Mouse (Mus musculus): ENCODE data around the gene Klhl6. TPM values are rescaled to one million over a fixed set of nuclear protein-coding genes. Genes with fewer than 3 reads are reported as not detected.

The Klhl6 gene
- polyA plus RNA-seq, 1 experiment from 2014 or later = 11.1 TPM

DNA sequence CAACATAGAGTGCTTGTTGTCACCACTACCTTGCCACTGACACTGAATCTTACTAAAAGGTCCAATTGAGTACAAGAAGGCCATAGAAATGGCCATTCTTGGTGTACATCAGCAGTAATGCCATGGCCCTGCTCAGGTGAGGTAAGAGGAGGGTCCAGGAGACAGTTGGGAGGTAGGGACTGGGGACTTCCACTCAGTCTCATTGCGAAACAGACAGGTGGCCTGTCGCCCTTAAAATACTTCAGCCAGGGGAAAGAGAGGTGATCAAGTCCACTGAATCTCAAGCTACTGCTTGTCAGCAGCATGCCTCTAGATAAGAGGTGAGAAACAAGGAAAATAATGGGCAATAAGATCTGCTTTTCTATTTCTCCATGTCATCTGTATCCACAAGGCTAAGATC, 4.8 kb upstream of the Klhl6 start:
- WGBS (ENCODE audit: insufficient replicate concordance) = 80% methylated on average over 2 of the region's 2 CpGs
- no peak overlapping the region for H3K4me3 ChIP-seq (replicated peaks)
- no peak overlapping the region for H3K27ac ChIP-seq (replicated peaks)
- ATAC-seq (ENCODE audit: insufficient read depth) = no peak
- H3K4me2 ChIP-seq = no peak overlapping the region
- H3K4me1 ChIP-seq (replicated peaks) = peaks cover 6% of the 10 kb centered on the region
- 0 out of 2 replicates have a peak, but pooled peaks cover 2% of the 10 kb centered on the region for H3K9me3 ChIP-seq (replicated peaks)
- H3K27me3 ChIP-seq = no peaks in the 10 kb centered on the region
- H3K36me3 ChIP-seq (replicated peaks) = no peaks in the 10 kb centered on the region
- no peak overlapping the region for H3K9ac ChIP-seq

DNA sequence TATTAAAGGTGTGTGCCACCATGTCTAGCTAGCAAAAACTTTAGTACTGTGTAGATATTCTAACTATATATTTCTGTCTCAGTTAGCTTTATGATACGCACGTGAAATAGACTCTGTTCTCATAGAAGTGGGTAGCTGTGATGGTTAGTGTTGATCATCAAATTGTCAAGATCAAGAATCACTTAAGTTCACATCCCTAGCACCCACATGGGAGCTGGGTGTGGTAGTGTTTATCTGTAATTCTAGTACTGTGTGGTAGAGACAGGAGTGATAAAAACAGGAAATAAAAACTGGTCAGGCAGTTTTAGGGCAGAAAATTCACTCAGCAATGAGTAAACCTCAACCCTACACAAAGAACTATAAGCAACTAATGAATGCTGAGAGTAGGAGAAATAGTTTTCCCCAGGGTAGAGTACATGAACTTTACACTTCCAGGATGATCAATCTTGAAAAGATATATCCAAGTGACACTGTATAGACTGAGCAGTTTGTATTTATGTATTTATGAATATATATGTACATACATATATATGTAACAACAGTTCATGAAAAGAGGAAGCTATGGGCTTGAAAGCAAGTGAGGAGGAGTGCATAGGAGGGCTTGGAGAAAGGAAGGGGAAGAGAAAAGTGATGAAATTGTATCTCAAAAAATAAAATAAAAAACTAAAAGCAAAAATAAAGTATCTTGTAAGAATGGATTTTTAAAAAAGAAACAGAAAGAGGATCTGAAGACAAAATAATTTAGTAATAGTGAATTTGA, 2.2 kb upstream of the Klhl6 start:
- Histone ChIP-seq H3K4me2 (no peak overlapping the region), H3K9me3 (replicated peaks) (0 out of 2 replicates have a peak, but pooled peaks cover 2% of the 10 kb centered on the region), H3K4me1 (replicated peaks) (peaks cover 6% of the 10 kb centered on the region), H3K36me3 (replicated peaks) (no peaks in the 10 kb centered on the region), H3K27me3 (no peaks in the 10 kb centered on the region), H3K27ac (replicated peaks) (no peak overlapping the region), H3K9ac (no peak overlapping the region), H3K4me3 (replicated peaks) (no peak overlapping the region)
- WGBS (ENCODE audit: insufficient replicate concordance) = 52% methylated on average over 2 of the region's 2 CpGs
- no peak for ATAC-seq (ENCODE audit: insufficient read depth)

DNA sequence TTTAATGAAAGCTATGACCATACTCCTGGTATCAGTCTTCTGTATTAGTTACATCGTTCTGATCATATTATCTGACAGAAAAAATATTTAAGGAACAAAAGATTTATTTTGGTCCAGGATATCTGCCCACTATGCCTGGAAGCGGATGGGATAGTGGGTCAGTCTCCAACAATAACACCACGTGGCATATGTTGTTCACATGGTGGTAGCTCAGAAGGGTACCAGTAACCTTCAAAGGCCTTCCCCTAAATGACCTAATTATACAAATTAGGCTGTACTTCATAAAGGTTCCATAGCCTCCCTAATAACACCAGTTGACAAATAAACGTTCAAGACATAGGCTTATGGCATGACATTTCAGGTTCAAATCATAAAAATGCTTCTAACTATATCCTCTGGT, 722 bp upstream of the Klhl6 start:
- WGBS (ENCODE audit: insufficient replicate concordance) = 59% methylated on average over 4 of the region's 4 CpGs
- no peak overlapping the region for H3K9ac ChIP-seq
- H3K4me1 ChIP-seq (replicated peaks) = peaks cover 9% of the 10 kb centered on the region
- H3K27me3 ChIP-seq = no peaks in the 10 kb centered on the region
- no peak overlapping the region for H3K4me2 ChIP-seq
- no peaks in the 10 kb centered on the region for H3K9me3 ChIP-seq (replicated peaks)
- no peak overlapping the region for H3K4me3 ChIP-seq (replicated peaks)
- no peak for ATAC-seq (ENCODE audit: insufficient read depth)
- H3K36me3 ChIP-seq (replicated peaks) = no peaks in the 10 kb centered on the region
- no peak overlapping the region for H3K27ac ChIP-seq (replicated peaks)

DNA sequence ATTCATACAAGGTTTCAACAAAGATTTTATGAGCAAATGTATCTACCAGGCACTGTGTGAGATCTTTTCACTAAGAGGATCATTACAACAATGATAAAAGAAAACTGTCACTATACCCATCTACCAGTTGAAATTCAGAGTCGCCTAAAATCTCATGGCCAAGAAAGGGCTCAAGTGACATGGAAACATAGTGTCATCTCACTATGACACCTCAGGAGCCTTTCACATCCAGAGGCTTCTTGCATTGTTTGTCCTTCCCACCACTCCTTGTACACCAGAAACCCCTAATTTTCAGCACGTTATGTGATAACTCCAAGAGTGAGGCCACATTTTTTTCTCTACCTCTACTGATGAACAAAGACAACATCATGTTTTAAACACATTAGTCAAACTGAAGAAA, 1.2 kb downstream of the Klhl6 start:
- Histone ChIP-seq H3K4me3 (replicated peaks) (peak overlapping the region; percentile 31), H3K9ac (no peak overlapping the region), H3K9me3 (replicated peaks) (no peaks in the 10 kb centered on the region), H3K4me1 (replicated peaks) (peaks cover 12% of the 10 kb centered on the region), H3K27ac (replicated peaks) (0 out of 2 replicates have a peak overlapping the region, but pooled peaks have one; percentile 29), H3K36me3 (replicated peaks) (no peaks in the 10 kb centered on the region), H3K4me2 (peak overlapping the region; percentile 36), H3K27me3 (no peaks in the 10 kb centered on the region)
- WGBS (ENCODE audit: insufficient replicate concordance) = 27% methylated on average over 2 of the region's 2 CpGs
- no peak for ATAC-seq (ENCODE audit: insufficient read depth)

DNA sequence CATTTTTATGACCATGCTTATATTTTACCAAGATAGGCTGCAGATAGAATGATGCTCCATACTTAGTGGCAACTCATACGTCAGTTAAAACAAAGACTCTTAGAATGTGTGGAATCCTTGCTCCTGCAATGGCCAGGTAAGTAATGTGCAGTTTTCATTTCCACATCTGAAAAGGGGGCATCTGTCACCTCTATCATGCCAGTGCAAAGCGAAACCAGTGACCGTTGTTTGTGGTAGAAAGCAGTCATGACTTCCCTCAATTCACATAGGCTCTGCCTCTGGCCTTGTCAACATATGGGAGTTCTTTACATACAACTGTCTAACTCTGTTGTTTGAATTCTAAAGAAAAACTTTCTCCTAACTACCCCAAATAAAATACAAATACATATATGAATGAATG, 1.8 kb downstream of the Klhl6 start:
- Histone ChIP-seq H3K27me3 (no peaks in the 10 kb centered on the region), H3K4me2 (peak overlapping the region; percentile 41), H3K27ac (replicated peaks) (no peak overlapping the region), H3K9me3 (replicated peaks) (no peaks in the 10 kb centered on the region), H3K4me3 (replicated peaks) (peak overlapping the region; percentile 20; the same call in 1 of the 2 replicates), H3K36me3 (replicated peaks) (no peaks in the 10 kb centered on the region), H3K9ac (no peak overlapping the region), H3K4me1 (replicated peaks) (peaks cover 12% of the 10 kb centered on the region)
- ATAC-seq (ENCODE audit: insufficient read depth) = no peak
- 37% methylated on average over 3 of the region's 3 CpGs for WGBS (ENCODE audit: insufficient replicate concordance)

DNA sequence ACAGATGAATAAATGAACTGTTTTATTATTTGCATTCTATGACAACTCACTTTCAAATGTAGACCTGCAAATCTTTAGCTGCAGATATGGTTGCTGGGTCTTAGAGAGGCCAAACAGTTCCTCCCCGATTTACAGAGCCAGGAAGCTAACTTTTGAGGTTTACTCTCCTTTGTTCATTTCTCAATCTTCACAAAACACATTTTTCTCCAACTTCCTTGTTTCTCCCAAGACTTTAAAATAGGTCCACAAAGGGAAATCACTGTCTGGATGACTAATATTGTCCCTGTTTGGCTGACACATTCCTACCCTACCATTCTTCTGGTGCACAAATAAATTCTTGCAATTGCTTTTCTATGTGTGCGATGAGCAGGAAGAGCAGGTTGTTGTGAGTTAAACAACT, 3.1 kb downstream of the Klhl6 start:
- 14% methylated on average over 2 of the region's 2 CpGs for WGBS (ENCODE audit: insufficient replicate concordance)
- no peak overlapping the region for H3K27ac ChIP-seq (replicated peaks)
- no peak for ATAC-seq (ENCODE audit: insufficient read depth)
- H3K9ac ChIP-seq = no peak overlapping the region
- H3K9me3 ChIP-seq (replicated peaks) = no peaks in the 10 kb centered on the region
- no peaks in the 10 kb centered on the region for H3K36me3 ChIP-seq (replicated peaks)
- H3K4me1 ChIP-seq (replicated peaks) = peaks cover 18% of the 10 kb centered on the region
- peak overlapping the region; percentile 41; the same call in 1 of the 2 replicates for H3K4me2 ChIP-seq
- H3K4me3 ChIP-seq (replicated peaks) = no peak overlapping the region
- H3K27me3 ChIP-seq = no peaks in the 10 kb centered on the region

DNA sequence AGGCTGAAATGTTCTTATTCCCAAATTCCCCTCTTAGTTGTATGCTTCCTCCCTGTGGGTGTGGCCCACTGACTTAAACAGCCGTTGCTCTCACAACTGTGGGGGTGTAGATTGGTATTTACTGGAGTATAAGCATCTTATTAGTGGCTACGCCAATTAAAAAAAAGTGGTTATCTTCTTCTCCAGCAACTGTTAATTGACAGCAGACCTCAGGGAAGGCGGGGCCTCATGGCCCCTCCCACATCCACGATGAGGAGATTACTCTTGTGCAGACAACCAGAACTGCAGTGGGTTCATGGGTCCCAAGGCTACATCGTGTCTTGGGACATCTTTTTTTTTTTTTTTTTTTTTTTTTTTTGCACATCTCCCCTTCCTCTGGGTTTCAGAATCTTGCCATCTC, 5.6 kb downstream of the Klhl6 start:
- 28% methylated on average over 5 of the region's 5 CpGs for WGBS (ENCODE audit: insufficient replicate concordance)
- ATAC-seq (ENCODE audit: insufficient read depth) = no peak
- no peak overlapping the region for H3K27ac ChIP-seq (replicated peaks)

DNA sequence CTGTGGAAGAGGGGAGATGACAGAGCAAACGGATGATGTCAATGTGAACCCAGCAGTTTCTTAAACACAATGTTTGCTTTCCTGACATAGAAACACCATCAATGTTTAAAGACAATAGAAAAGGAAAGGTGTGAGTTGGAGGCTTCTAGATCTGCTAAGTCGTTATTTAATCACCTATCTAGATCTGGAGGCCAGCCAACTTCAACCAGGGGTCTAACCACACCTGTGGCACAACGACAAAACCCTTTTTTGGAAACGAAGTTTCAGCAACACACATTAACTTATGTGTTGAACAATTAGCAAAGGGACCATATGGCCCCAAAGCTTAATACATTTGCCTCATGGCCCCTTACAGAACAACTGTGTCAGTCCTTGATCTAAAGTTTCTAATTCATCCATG, 6.0 kb downstream of the Klhl6 start:
- H3K36me3 ChIP-seq (replicated peaks) = no peaks in the 10 kb centered on the region
- 30% methylated on average over 4 of the region's 4 CpGs for WGBS (ENCODE audit: insufficient replicate concordance)

More for the DNA sequence above, 5.6 kb downstream of the Klhl6 start:
- Histone ChIP-seq H3K4me2 (no peak overlapping the region), H3K9ac (no peak overlapping the region), H3K36me3 (replicated peaks) (no peaks in the 10 kb centered on the region), H3K4me3 (replicated peaks) (no peak overlapping the region), H3K4me1 (replicated peaks) (peaks cover 13% of the 10 kb centered on the region; the same call in 1 of the 2 replicates), H3K9me3 (replicated peaks) (no peaks in the 10 kb centered on the region), H3K27me3 (no peaks in the 10 kb centered on the region)

DNA sequence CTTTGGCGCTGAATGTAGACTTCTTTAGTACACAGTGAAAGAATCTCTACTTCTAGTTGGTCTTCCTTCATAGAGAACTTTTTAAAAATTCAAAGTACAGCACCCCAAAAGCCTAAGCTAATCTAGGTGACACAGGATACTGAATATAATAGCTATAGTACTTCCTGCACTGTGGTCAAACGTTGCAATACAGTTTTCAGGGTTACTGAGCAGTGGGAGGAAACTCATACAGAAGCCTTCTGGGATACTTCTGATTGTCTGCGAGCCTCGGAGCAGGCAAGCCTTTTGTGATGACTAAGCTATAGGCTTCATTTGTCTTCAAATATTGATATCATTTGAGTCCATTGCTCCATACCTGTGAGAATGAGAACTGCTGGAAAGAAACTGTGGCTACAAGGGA, 7.4 kb downstream of the Klhl6 start:
- Histone ChIP-seq H3K4me3 (replicated peaks) (no peak overlapping the region), H3K27ac (replicated peaks) (no peak overlapping the region), H3K9me3 (replicated peaks) (no peaks in the 10 kb centered on the region), H3K36me3 (replicated peaks) (no peaks in the 10 kb centered on the region), H3K4me2 (no peak overlapping the region), H3K27me3 (no peaks in the 10 kb centered on the region), H3K4me1 (replicated peaks) (peaks cover 13% of the 10 kb centered on the region; the same call in 1 of the 2 replicates), H3K9ac (no peak overlapping the region)
- no peak for ATAC-seq (ENCODE audit: insufficient read depth)
- 28% methylated on average over 4 of the region's 4 CpGs for whole genome bisulfite sequencing (ENCODE audit: insufficient replicate concordance)

More for the DNA sequence above, 6.0 kb downstream of the Klhl6 start:
- no peak for ATAC-seq (ENCODE audit: insufficient read depth)
- H3K27ac ChIP-seq (replicated peaks) = no peak overlapping the region
- H3K4me1 ChIP-seq (replicated peaks) = peaks cover 13% of the 10 kb centered on the region; the same call in 1 of the 2 replicates
- H3K27me3 ChIP-seq = no peaks in the 10 kb centered on the region
- no peak overlapping the region for H3K9ac ChIP-seq
- H3K9me3 ChIP-seq (replicated peaks) = no peaks in the 10 kb centered on the region
- no peak overlapping the region for H3K4me2 ChIP-seq
- H3K4me3 ChIP-seq (replicated peaks) = no peak overlapping the region

DNA sequence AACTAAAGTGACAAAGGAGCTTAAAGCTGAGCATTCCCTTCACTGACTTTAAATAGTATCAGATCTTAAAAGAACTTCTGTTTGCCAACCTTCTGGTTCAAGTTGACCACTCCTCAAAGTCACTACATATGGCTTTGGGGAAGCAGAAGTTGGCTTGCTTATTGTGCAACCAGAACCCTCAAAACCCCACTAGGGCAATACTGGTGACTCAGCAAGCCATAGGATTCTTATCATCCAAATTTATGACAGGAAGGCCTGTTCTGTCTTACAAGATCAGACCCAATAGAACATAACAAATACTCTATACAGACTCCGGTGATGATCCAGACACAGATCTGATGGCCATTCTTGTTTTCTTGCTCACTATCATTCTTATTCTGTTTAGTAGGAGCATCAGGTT, 9.4 kb downstream of the Klhl6 start:
- ATAC-seq (ENCODE audit: insufficient read depth) = no peak
- no peaks in the 10 kb centered on the region for H3K27me3 ChIP-seq
- no peak overlapping the region for H3K4me3 ChIP-seq (replicated peaks)
- H3K9me3 ChIP-seq (replicated peaks) = no peaks in the 10 kb centered on the region
- H3K4me1 ChIP-seq (replicated peaks) = peaks cover 10% of the 10 kb centered on the region; the same call in 1 of the 2 replicates
- no peak overlapping the region for H3K4me2 ChIP-seq
- H3K9ac ChIP-seq = no peak overlapping the region
- H3K36me3 ChIP-seq (replicated peaks) = no peaks in the 10 kb centered on the region
- 26% methylated on average over 1 of the region's 1 CpGs for WGBS (ENCODE audit: insufficient replicate concordance)
- no peak overlapping the region for H3K27ac ChIP-seq (replicated peaks)

DNA sequence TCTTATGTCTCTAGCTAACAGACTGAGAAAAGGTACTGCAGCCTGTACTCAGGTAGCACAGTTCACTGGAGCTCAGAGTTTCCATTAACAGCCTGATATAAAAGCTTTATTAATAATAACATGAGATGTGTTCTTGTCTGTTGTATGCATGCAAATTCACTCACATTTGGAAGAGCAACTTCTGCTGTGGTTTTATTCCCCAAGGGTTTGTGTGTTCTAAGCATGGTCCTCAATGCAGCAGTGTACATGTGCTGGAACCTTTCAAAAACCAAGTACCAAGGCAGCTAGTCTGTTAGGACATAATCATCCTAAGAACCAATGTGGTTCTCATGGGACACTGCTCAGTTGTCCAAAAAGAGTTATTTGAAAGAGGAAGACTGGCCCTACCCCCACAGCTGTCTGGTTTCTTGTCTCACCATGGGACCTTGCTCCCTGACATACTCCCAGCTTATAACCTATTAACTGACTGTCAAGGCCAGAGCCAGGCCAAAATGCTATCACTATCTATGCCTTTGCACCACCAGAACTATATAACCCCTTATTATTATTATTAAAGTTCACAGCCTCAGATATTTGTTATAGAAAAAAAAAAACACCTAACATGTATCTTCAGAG, 10.0 kb downstream of the Klhl6 start:
- Histone ChIP-seq H3K27me3 (no peaks in the 10 kb centered on the region), H3K4me1 (replicated peaks) (peaks cover 11% of the 10 kb centered on the region; the same call in 1 of the 2 replicates)

More for the DNA sequence above, 10.0 kb downstream of the Klhl6 start:
- ATAC-seq (ENCODE audit: insufficient read depth) = no peak
- no peak overlapping the region for H3K4me2 ChIP-seq
- H3K9me3 ChIP-seq (replicated peaks) = no peaks in the 10 kb centered on the region
- H3K9ac ChIP-seq = no peak overlapping the region
- no peaks in the 10 kb centered on the region for H3K36me3 ChIP-seq (replicated peaks)
- H3K4me3 ChIP-seq (replicated peaks) = no peak overlapping the region
- H3K27ac ChIP-seq (replicated peaks) = no peak overlapping the region
